Mouse (Mus musculus) cerebellum, postnatal 10 days (tissue): ENCODE data around the gene Syn3.

Experiments used
- DNase-seq, 2 experiments: peaks; one replicate each; pipeline ENCODE4 v3.0.0; 2021; ENCODE audit warnings: mixed read lengths in 2 of 2

Gene Syn3

DNA sequence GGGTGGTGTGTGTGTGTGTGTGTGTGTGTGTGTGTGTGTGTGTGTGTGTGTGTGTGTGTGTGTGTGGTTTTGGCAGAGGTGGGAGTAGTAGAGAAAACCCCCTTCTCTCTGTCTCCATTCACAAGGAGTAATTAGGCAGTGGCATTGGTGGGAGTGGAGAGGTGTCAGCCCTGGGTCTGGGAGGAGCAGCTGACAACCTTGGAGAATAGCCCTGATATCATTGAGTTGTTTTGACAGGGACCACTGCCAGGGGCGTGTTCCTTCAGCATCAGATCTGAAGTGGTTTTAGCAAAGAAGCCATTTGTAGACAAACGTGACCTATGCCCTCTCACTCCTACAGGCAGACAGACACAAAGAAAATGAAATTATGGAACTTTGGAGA, 195.2 kb downstream of the Syn3 start:
- peak; percentile 58 to 62 for DNase-seq

DNA sequence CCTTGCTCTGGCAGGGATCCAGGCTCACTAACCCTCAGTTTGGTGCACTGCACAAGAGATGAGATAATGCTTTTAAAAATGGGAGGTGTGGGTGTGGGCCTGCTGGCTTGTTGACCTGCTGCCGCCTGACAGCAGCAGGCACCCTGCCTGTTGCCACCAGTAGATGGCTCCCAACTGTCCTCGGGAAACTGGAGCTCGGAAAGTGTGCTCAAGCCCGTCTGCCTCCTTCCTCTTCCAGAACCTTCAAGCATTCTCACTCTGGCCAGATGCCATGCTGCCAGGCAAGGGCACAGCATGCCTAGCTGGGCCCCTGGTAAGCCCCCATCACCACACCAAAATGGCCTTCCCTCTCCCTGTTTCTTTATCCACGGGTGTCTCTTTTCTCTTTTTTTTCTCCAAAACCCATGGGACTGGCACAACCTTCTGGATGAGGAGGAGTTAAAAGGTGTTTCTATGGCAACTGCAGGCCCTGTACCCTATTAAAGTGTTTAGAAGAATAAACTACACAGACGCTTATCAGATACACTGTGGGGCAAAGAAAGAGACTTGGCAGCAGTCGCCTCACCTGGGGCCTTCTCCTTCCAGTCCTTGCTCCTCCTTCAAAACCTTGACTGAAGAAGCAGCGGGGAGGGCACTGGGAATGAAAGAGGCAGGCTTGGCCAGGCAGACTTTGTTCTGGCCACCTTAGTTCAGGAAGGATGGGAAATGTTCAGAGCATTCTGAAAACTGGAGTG, 195.8 kb downstream of the Syn3 start:
- DNase-seq, result peak; percentile 88 to 92

DNA sequence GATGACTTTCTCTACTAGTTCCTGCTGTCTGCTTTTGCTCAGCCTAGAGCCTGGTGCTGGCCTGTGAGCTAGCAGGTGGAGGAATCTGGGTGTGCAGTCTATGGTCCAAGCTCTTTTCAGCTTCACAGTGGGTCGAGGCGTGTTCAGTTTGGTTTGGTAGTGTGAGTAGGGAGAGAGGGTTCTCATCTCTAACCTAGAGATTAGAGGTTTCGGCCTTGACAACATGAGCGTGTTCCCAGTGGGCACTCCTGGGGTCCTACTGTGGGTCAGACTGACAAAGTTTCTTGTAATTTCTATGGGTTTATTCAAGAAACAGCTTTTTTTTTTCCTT, 196.4 kb downstream of the Syn3 start:
- no peak for DNase-seq

- peak in 1 of 2 experiments; percentile 40 for DNase-seq
Measured at GRCm38 (mm10) chr10:86301593-86302317, 196.9 kb downstream of the Syn3 start.

- peak in 1 of 2 experiments; percentile 31 for DNase-seq
Measured at GRCm38 (mm10) chr10:86301117-86301490, 197.6 kb downstream of the Syn3 start.

- peak; percentile 77 to 86 for DNase-seq
Measured at GRCm38 (mm10) chr10:86300293-86301116, 198.2 kb downstream of the Syn3 start, which contains the start of gene Timp3. Timp3 (plus strand) TSS chr10:86300372.

DNA sequence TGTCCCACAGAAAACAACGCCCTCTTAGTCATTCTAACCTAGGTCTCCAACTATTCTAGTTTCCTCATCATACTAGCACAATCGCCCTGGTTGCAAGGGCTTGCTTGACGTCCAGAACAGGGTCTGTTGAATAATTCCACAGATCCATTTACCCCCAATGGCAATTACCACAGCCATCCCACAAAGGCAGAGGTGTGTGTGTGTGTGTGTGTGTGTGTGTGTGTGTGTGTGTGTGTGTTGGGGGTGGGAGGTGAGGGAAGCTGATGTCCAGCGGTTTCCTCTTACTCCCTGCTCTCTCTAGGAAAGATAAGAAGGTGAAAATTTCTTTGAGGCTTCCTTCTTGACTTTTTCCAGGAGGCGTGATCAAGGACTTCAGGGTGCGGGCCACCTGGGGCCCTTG, 198.9 kb downstream of the Syn3 start:
- no peak for DNase-seq

- DNase-seq, result no peak
Measured at GRCm38 (mm10) chr10:86298326-86298725, 200.4 kb downstream of the Syn3 start.

DNA sequence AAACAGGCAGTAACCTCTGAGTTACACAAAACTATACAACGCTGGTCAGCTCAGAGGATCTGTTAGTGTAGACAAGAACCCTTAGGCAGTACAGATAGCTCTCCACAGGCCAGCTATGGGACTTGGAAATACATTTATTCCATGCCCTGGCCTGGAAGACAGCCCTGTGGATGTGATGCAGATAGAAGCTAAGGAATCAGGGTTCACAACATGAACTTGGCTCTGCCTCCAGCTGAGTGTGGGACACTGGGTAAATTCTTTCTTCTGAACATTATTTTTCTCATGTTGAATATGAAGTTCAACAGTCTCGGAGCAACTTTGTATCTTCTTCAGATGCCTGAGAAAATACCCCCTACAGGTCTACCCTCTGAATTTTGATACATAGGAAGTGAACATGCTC, 201.4 kb downstream of the Syn3 start:
- no peak for DNase-seq

DNA sequence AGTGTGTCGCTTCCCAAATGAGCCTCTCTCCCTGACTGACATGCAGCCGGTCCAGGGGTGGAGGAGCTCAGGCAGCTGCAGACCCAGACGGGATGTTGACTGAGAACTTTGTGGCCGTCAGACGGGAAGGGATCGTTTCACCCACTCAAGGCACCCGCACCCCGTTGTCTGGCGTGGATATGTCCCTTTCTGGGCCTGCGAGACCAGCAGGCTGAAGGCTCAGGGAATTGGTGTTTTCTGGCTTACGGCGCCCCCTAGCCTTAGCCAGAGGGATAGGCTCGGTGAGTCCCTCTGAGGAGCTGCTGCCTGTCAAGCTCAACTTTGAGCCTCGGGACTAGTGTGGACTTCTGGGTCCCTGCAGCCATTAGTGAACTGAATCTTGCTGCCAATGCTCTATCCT, 202.6 kb downstream of the Syn3 start:
- DNase-seq, result peak; percentile 88

- DNase-seq, result no peak
Measured at GRCm38 (mm10) chr10:86295454-86296098, 203.1 kb downstream of the Syn3 start.

DNA sequence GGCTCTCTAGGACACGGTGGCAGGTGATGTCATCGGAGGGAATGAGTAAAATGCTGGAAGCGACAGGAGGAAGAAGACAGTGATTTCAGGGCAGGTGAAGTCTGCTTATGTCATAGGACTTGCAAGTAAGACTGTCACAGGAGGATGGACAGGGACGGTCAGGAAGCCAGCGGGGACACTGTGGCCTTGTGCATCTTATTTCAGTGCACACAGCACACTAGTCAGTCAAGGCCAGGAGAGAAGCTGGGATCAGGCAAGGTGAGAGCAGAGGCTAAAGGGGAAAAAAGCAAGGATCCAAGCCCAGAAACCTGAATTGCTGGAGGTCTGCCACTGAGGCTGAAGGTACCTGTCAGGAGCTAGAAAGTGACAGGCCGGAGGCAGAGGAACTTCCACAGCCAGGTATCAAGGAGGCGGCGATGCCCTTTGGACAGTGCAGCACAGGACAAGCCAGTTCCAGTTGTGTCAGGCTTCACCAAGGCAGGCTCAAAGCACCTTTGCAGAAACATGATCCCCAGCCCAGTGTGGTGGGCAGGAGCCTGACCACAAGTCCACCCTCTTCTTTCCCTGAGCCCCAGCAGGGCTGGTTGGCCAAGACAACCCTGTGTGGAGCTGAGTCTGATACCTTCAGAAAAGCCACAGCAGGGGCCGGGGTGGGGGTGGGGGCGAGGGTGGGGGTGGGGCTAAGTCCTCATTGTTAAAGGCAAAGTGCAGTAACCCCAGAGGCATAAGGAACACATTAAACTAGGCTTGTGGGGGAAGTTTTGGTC, 203.9 kb downstream of the Syn3 start:
- DNase-seq, result no peak

- DNase-seq, result peak; percentile 18 to 38
Measured at GRCm38 (mm10) chr10:86293880-86294279, 204.8 kb downstream of the Syn3 start.

- peak in 1 of 2 experiments; percentile 33 for DNase-seq
Measured at GRCm38 (mm10) chr10:86290109-86290771, 208.5 kb downstream of the Syn3 start.

DNA sequence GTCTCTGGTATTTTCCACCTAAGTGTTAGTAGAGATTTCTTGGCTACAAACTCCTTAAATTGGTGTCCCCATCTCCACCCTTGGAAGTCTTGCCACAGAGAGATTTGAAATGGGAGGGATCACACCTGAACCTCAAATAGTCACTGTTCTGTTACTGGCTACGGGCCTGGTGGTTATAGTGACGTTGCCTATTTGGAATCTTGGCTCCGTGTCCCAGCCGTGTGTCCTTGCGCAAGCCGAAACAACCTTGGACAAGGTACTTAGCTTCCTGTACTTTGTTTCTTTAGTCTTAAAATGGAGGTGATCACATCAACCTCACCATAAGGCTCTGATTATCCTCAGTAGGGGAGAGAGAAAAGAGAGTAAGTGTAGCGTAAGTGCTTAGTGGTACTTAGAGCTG, 212.2 kb downstream of the Syn3 start:
- no peak for DNase-seq

- DNase-seq, result no peak
Measured at GRCm38 (mm10) chr10:86281238-86281637, 217.5 kb downstream of the Syn3 start.

- no peak for DNase-seq
Measured at GRCm38 (mm10) chr10:86279579-86280168, 219.0 kb downstream of the Syn3 start.

GRCm38 (mm10) chr10:86278481-86278880, 220.2 kb downstream of the Syn3 start:
- DNase-seq, result no peak

DNA sequence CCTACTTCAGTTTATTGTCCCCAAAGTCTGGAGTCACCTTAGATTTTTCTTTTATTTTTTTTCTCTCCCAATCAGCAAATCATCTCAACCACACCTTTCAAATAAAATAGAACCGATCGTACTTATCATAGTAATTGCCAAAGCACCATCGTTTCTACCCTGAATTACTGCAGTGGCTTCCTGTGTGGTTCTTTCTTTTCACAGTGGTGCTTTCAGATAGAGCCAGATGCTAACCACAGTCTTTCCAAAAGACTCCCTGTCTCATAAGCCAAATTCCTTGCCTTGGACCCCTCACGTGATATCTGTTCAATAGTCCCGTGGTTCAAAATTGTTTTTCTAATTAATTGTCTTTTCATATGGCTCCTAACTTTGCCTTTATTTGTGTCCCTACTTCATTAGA, 221.4 kb downstream of the Syn3 start:
- no peak for DNase-seq

- DNase-seq, result no peak
Measured at GRCm38 (mm10) chr10:86275585-86275984, 223.1 kb downstream of the Syn3 start.
